Mouse (Mus musculus) hindbrain, embryonic 16.5 days (tissue): ENCODE measurements around the gene Nck2. TPM values are rescaled to one million over a fixed set of nuclear protein-coding genes. Genes with fewer than 3 reads are reported as not detected.
A peak's percentile ranks its signal among the peaks of the same experiment; 100 is the strongest.

Source experiments
- ATAC-seq: fragments of 200-750 bp; cut with Nextera tagmentation; 2 replicates; pipeline ENCODE4 v1.8.0; 2017; ENCODE audit warnings: moderate TSS enrichment, moderate library complexity
- H3K27ac ChIP-seq: fragments of 300-500 bp; sonication (generic); 2 replicates; pipeline ENCODE4 v1.5.1; 2014; ENCODE audit warnings: low read depth, mild to moderate bottlenecking, control low read depth, low read length, moderate library complexity
- H3K27me3 ChIP-seq: fragments of 300-500 bp; sonication (generic); replicated peaks from 2 replicates; pipeline ENCODE4 v1.6.1; 2014; ENCODE audit warnings: low read length; ENCODE audit not compliant: control insufficient read depth, insufficient read depth
- H3K36me3 ChIP-seq: fragments of 300-500 bp; sonication (generic); 2 replicates; pipeline ENCODE4 v1.6.1; 2014; ENCODE audit warnings: mild to moderate bottlenecking, low read length, moderate library complexity, mixed read lengths; ENCODE audit not compliant: control insufficient read depth, insufficient read depth
- H3K4me1 ChIP-seq: fragments of 300-500 bp; sonication (generic); 2 replicates; pipeline ENCODE4 v1.6.1; 2014; ENCODE audit warnings: low read depth, low read length; ENCODE audit not compliant: control insufficient read depth, insufficient read depth
- H3K4me2 ChIP-seq: fragments of 300-500 bp; sonication (generic); 2 replicates; pipeline ENCODE4 v1.6.1; 2014; ENCODE audit warnings: mild to moderate bottlenecking, low read length, control low read depth, moderate library complexity
- H3K4me3 ChIP-seq: fragments of 300-500 bp; sonication (generic); 2 replicates; pipeline ENCODE4 v1.5.1; 2014; ENCODE audit warnings: mild to moderate bottlenecking, low read length, control low read depth, moderate library complexity
- H3K9ac ChIP-seq: fragments of 300-500 bp; sonication (generic); 2 replicates; pipeline ENCODE4 v1.6.1; 2014; ENCODE audit warnings: low read depth, mild to moderate bottlenecking, control low read depth, low read length, moderate library complexity
- H3K9me3 ChIP-seq: fragments of 300-500 bp; sonication (generic); 2 replicates; pipeline ENCODE4 v1.6.1; 2014; ENCODE audit warnings: mild to moderate bottlenecking, low read length, moderate library complexity; ENCODE audit not compliant: control insufficient read depth
- WGBS: fragments of 180-500 bp; shearing (Covaris S2); extraction: QIAGEN DNeasy Blood & Tissue Kit; methylation state at CpG from one replicate; pipeline ENCODE4 v1.1.7; 2014; 5-methylcytosine and 5-hydroxymethylcytosine counted together
- polyA plus RNA-seq: library from polyadenylated mRNA; unstranded; fragments of >200 nt; fragmentation: Nextera tagmentation; extraction: Ambion mirVana; gene quantifications from 2 replicates; pipeline ENCODE4 v1.2.1, GENCODE M21; 2015

Nck2 gene
- polyA plus RNA-seq, 1 experiment from 2014 or later = 28.0 TPM

DNA sequence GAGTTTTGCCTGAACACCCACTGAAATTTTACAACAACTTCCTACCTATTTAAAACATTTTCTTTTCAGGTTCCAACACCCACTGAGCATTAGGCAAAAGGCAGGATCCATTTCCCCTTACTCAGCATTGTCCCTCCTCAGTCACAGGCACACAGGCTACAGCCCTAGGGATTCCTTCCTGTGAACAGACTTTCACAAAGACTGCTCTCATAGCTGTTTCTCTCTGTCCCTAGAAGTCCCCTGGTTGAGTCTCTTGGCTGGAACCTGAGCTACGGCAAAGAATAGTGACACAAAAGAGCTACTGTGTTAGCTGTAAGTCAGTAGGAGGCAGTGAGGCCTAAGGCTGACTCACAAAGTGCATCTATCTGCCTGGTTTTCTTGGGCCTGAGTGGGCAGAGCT, 139.2 kb downstream of the Nck2 start:
- Histone ChIP-seq H3K4me3 (no peak overlapping the region), H3K27ac (no peak overlapping the region), H3K36me3 (no peaks in the 10 kb centered on the region), H3K27me3 (no peaks in the 10 kb centered on the region), H3K9me3 (no peaks in the 10 kb centered on the region), H3K4me2 (no peak overlapping the region), H3K9ac (no peak overlapping the region), H3K4me1 (no peaks in the 10 kb centered on the region)
- ATAC-seq = no peak
- WGBS = 46% methylated on average over 1 of the region's 1 CpGs

GRCm38 (mm10) chr1:43589001-43589400, 144.6 kb downstream of the Nck2 start:
- H3K9me3 ChIP-seq = no peaks in the 10 kb centered on the region
- H3K4me3 ChIP-seq = no peak overlapping the region
- H3K27ac ChIP-seq = no peak overlapping the region
- H3K36me3 ChIP-seq = no peaks in the 10 kb centered on the region
- peaks cover 2% of the 10 kb centered on the region; the same call in 1 of the 2 replicates for H3K4me1 ChIP-seq
- no peak overlapping the region for H3K4me2 ChIP-seq
- no peak for ATAC-seq
- H3K27me3 ChIP-seq = no peaks in the 10 kb centered on the region
- H3K9ac ChIP-seq = no peak overlapping the region
- WGBS = 79% methylated on average over 1 of the region's 1 CpGs

- Histone ChIP-seq H3K9ac (no peak overlapping the region), H3K9me3 (no peaks in the 10 kb centered on the region), H3K4me3 (no peak overlapping the region), H3K36me3 (no peaks in the 10 kb centered on the region), H3K27ac (no peak overlapping the region), H3K4me2 (no peak overlapping the region), H3K4me1 (peaks cover 5% of the 10 kb centered on the region), H3K27me3 (no peaks in the 10 kb centered on the region)
- no peak for ATAC-seq
- WGBS = 63% methylated on average over 2 of the region's 2 CpGs
These were observed 145.5 kb downstream of the Nck2 start for GRCm38 (mm10) chr1:43589910-43590309.

- 60% methylated on average over 1 of the region's 1 CpGs for WGBS
- no peaks in the 10 kb centered on the region for H3K27me3 ChIP-seq
- H3K36me3 ChIP-seq = no peaks in the 10 kb centered on the region
- no peak overlapping the region for H3K4me2 ChIP-seq
- H3K9ac ChIP-seq = no peak overlapping the region
- no peak overlapping the region for H3K27ac ChIP-seq
- no peak for ATAC-seq
- peaks cover 7% of the 10 kb centered on the region for H3K4me1 ChIP-seq
- H3K9me3 ChIP-seq = no peaks in the 10 kb centered on the region
- no peak overlapping the region for H3K4me3 ChIP-seq
These were observed 146.3 kb downstream of the Nck2 start for GRCm38 (mm10) chr1:43590727-43591126.

- H3K4me3 ChIP-seq = no peak overlapping the region
- no peak overlapping the region for H3K4me2 ChIP-seq
- no peaks in the 10 kb centered on the region for H3K9me3 ChIP-seq
- no peaks in the 10 kb centered on the region for H3K36me3 ChIP-seq
- ATAC-seq = no peak
- no peaks in the 10 kb centered on the region for H3K27me3 ChIP-seq
- no peak overlapping the region for H3K27ac ChIP-seq
- H3K4me1 ChIP-seq = peaks cover 7% of the 10 kb centered on the region
- no peak overlapping the region for H3K9ac ChIP-seq
- 87% methylated on average over 3 of the region's 3 CpGs for WGBS
These were observed 148.7 kb downstream of the Nck2 start for GRCm38 (mm10) chr1:43593069-43593468.

DNA sequence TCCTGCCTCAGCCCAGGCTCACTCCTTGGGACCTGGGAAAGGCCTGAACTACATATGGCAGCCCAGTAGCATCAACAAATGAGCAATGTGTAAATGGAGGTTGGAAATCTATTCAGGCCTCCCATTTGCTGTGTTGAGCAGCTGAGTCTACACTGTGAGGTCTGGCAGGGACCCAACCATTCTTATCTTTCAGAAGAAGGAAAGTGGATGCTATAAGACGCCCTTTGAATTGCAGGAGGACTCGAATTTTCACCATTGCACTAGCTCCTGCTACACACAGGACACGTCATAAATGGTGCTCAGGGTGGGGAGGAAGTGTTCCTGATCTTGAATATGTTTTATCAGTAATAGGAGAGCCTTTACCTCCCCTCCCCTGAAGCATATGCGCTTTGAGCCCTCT, 150.4 kb downstream of the Nck2 start:
- H3K9me3 ChIP-seq = no peaks in the 10 kb centered on the region
- no peak overlapping the region for H3K4me2 ChIP-seq
- no peaks in the 10 kb centered on the region for H3K27me3 ChIP-seq
- H3K27ac ChIP-seq = no peak overlapping the region
- no peaks in the 10 kb centered on the region for H3K36me3 ChIP-seq
- H3K4me1 ChIP-seq = peaks cover 7% of the 10 kb centered on the region
- no peak overlapping the region for H3K4me3 ChIP-seq
- H3K9ac ChIP-seq = no peak overlapping the region
- 72% methylated on average over 4 of the region's 4 CpGs for WGBS
- ATAC-seq = 0 out of 2 replicates have a peak, but pooled peaks have one; percentile 30

DNA sequence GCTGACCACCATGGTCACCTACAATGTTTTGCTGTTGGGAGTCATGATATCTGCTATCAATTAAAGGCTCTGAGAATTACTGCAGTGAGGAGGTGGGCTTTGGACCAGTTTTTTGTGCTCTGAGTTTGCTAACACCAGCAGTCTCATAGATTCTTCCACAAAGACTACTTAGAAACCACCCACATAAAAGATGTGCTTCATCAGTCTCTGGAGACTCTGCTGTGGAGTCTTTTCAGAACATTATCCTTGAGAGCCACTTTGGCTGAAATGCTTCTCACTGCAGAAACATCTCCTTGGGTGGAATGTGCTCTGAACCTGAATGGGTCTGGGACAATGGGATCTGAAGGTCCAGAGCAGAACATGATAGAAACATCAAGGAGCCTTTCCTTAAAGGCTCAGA, 153.4 kb downstream of the Nck2 start:
- Histone ChIP-seq H3K9me3 (no peaks in the 10 kb centered on the region; the same call in 1 of the 2 replicates), H3K4me2 (no peak overlapping the region), H3K36me3 (no peaks in the 10 kb centered on the region), H3K4me3 (no peak overlapping the region), H3K9ac (no peak overlapping the region), H3K27ac (no peak overlapping the region), H3K27me3 (no peaks in the 10 kb centered on the region), H3K4me1 (peaks cover 5% of the 10 kb centered on the region)
- ATAC-seq = no peak

GRCm38 (mm10) chr1:43599483-43599882, 155.1 kb downstream of the Nck2 start:
- H3K36me3 ChIP-seq = no peaks in the 10 kb centered on the region
- H3K27ac ChIP-seq = no peak overlapping the region
- H3K4me3 ChIP-seq = no peak overlapping the region
- no peaks in the 10 kb centered on the region; the same call in 1 of the 2 replicates for H3K9me3 ChIP-seq
- no peak for ATAC-seq
- H3K4me2 ChIP-seq = no peak overlapping the region
- no peaks in the 10 kb centered on the region for H3K27me3 ChIP-seq
- H3K4me1 ChIP-seq = peaks cover 5% of the 10 kb centered on the region
- H3K9ac ChIP-seq = no peak overlapping the region

DNA sequence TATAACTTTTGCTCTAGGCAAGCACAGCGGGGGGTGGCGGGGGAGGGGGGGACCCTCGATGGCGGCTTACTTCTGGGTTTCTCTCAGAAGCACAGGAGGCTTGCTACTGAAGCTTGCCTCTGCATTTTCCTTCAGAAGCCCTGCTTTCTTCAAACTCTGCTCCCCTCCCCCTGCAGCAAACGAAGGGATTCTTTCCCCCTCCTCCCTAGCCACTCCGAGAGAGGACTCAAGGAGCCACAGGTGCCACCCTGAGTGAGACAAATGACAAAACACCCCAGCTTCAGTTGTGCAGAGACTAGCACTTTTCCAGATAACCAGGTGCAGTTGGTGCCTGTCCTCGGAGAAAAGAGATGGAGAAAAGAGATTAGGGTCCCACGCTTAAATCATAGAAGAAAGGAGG, 156.7 kb downstream of the Nck2 start:
- H3K4me2 ChIP-seq = no peak overlapping the region
- 50% methylated on average over 8 of the region's 8 CpGs for WGBS
- H3K9ac ChIP-seq = no peak overlapping the region
- H3K9me3 ChIP-seq = no peaks in the 10 kb centered on the region; the same call in 1 of the 2 replicates
- no peaks in the 10 kb centered on the region for H3K36me3 ChIP-seq
- H3K4me3 ChIP-seq = no peak overlapping the region
- ATAC-seq = no peak
- H3K4me1 ChIP-seq = no peaks in the 10 kb centered on the region
- H3K27ac ChIP-seq = no peak overlapping the region
- no peaks in the 10 kb centered on the region for H3K27me3 ChIP-seq

GRCm38 (mm10) chr1:43615948-43616347, 171.6 kb downstream of the Nck2 start:
- Histone ChIP-seq H3K36me3 (no peaks in the 10 kb centered on the region), H3K9me3 (peaks cover 2% of the 10 kb centered on the region; the same call in 1 of the 2 replicates), H3K27me3 (no peaks in the 10 kb centered on the region), H3K4me2 (no peak overlapping the region), H3K4me3 (no peak overlapping the region), H3K27ac (peak overlapping the region; percentile 17; the same call in 1 of the 2 replicates), H3K9ac (no peak overlapping the region), H3K4me1 (no peaks in the 10 kb centered on the region)
- ATAC-seq = peak; percentile 80
- WGBS = 28% methylated on average over 4 of the region's 4 CpGs
